Mouse (Mus musculus): ENCODE measurements around the gene Cd300lb.

- TF ChIP-seq CTCF (IDR thresholded peaks at IDR 0.05; ENCODE audit: borderline replicate concordance, extremely low read depth, insufficient read depth, insufficient read length) (peak; percentile 44; the same call in 1 of the 2 replicates), POLR2A (IDR thresholded peaks at IDR 0.05; ENCODE audit: borderline replicate concordance, extremely low read depth, insufficient read depth, insufficient read length, poor library complexity, severe bottlenecking) (no peak)
Observed at GRCm38 (mm10) chr11:114923961-114924360, 10.2 kb downstream of the Cd300lb start.
